Mouse (Mus musculus): ENCODE measurements around the gene Olfr6. TPM values are rescaled to one million over a fixed set of nuclear protein-coding genes. Genes with fewer than 3 reads are reported as not detected.
"Not testable (repeated sequence)": the region's sequence is repeated elsewhere in the genome, so short reads cannot be mapped to it uniquely, and the experiment has no call there.

Olfr6 gene
- polyA plus RNA-seq (2016; fragmentation: Nextera tagmentation; extraction: Ambion mirVana): not detected in 2 replicates

DNA sequence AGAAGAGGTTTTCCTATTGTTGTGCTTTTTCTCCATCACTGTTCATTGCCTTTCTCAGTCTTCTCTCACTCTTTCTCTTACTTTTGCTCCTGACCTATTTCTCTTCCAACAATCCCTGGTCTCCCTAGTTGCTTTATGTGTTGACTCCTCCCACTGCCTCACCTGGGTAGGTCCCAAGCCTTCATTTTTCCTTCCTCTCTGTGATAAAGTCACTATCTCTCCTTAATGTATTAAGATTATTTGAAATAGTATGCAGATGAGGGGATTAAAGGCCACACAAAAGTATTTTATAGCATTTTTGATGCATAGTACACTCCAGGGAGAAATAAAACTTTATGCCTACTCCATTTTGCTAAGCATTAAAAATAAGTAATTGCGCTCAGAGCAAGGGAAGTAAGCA is at the start of gene Olfr6:
TSS of gene Olfr6 (minus strand) at position 101 of the 400 bp plus-strand sequence.
- H3K27me3 ChIP-seq: no peaks in the 10 kb centered on the region
- no peak within 1 kb of the TSS for H3K27ac ChIP-seq
- H3K9me3 ChIP-seq: no peaks in the 10 kb centered on the region
- no peak within 1 kb of the TSS for H3K4me2 ChIP-seq (replicated peaks)
- H3K4me3 ChIP-seq: no peak within 1 kb of the TSS
- no peaks in the 10 kb centered on the region for H3K4me1 ChIP-seq
- 77% methylated on average over 1 of the region's 1 CpGs for WGBS
- no peak within 1 kb of the TSS for H3K9ac ChIP-seq
- H3K36me3 ChIP-seq: no peaks in the 10 kb centered on the region
- no peak for ATAC-seq (ENCODE audit: insufficient number of reproducible peaks, insufficient read depth, low FRiP score, low TSS enrichment)

DNA sequence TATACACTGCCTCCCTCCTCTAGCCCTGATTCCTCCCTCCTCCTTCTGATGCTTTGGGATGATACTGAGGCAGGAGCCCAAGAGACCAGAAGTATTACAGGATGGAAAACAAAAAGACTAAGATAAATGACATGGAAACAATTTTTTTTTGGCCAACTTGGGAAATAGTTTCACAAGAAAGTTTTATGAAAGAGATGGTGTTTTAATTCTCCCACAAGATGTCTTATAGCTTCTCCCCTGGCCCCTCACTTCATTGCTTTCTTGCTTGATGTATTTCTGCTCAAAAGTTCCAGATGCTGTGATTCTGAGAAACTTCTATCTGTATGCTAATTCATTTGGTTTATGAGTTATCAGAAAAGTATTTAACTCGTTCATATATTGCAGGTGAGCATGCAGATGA is 42.2 kb upstream of the Olfr6 start, which contains the start of gene Olfr2:
TSS of gene Olfr2 (minus strand) at position 101 of the 400 bp plus-strand sequence.
- Histone ChIP-seq H3K36me3 (no peaks in the 10 kb centered on the region), H3K4me3 (no peak within 1 kb of the TSS), H3K27ac (no peak within 1 kb of the TSS), H3K4me2 (replicated peaks) (no peak within 1 kb of the TSS), H3K9ac (no peak within 1 kb of the TSS), H3K9me3 (no peaks in the 10 kb centered on the region), H3K27me3 (no peaks in the 10 kb centered on the region), H3K4me1 (no peaks in the 10 kb centered on the region)
- ATAC-seq (ENCODE audit: insufficient number of reproducible peaks, insufficient read depth, low FRiP score, low TSS enrichment): no peak
- WGBS: 55% methylated on average over 1 of the region's 1 CpGs

- no peak overlapping the region for H3K4me3 ChIP-seq
- no peak for ATAC-seq (ENCODE audit: insufficient number of reproducible peaks, insufficient read depth, low FRiP score, low TSS enrichment)
Measured at GRCm38 (mm10) chr7:107004169-107004568, 40.4 kb upstream of the Olfr6 start.

DNA sequence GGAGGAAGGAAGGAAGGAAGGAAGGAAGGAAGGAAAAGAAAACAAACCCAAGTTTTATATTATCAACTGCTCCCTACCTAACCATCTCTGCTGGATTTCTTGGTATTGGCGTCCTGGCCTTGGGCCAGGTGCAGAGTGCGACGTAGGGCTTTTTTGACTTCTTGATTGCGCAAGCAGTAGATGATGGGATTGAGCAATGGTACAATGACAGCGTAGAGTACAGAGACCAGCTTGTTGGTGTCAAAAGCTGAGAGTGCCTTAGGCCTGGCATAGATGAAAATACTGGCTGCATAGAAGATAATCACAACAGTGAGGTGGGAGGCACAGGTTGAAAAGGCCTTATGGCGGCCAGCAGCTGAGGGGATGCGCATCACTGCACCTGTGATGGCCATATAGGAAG is 37.1 kb upstream of the Olfr6 start:
- Histone ChIP-seq H3K36me3 (no peaks in the 10 kb centered on the region), H3K9me3 (no peaks in the 10 kb centered on the region), H3K4me3 (no peak overlapping the region), H3K4me1 (no peaks in the 10 kb centered on the region), H3K9ac (no peak overlapping the region), H3K27me3 (no peaks in the 10 kb centered on the region), H3K27ac (no peak overlapping the region), H3K4me2 (replicated peaks) (no peak overlapping the region)
- WGBS: 90% methylated on average over 7 of the region's 7 CpGs
- ATAC-seq (ENCODE audit: insufficient number of reproducible peaks, insufficient read depth, low FRiP score, low TSS enrichment): no peak

More at GRCm38 (mm10) chr7:107004169-107004568, 40.4 kb upstream of the Olfr6 start:
- Histone ChIP-seq H3K4me2 (replicated peaks) (no peak overlapping the region), H3K27ac (no peak overlapping the region), H3K4me1 (no peaks in the 10 kb centered on the region), H3K9me3 (no peaks in the 10 kb centered on the region), H3K9ac (no peak overlapping the region), H3K36me3 (no peaks in the 10 kb centered on the region), H3K27me3 (no peaks in the 10 kb centered on the region)
- WGBS: 66% methylated on average over 3 of the region's 3 CpGs

GRCm38 (mm10) chr7:106985236-106985635 is 21.5 kb upstream of the Olfr6 start:
- WGBS: 87% methylated on average over 3 of the region's 3 CpGs
- no peak overlapping the region for H3K9ac ChIP-seq
- H3K27me3 ChIP-seq: no peaks in the 10 kb centered on the region
- H3K9me3 ChIP-seq: no peaks in the 10 kb centered on the region
- no peak overlapping the region for H3K27ac ChIP-seq
- no peaks in the 10 kb centered on the region for H3K36me3 ChIP-seq
- no peak overlapping the region for H3K4me3 ChIP-seq
- no peak for ATAC-seq (ENCODE audit: insufficient number of reproducible peaks, insufficient read depth, low FRiP score, low TSS enrichment)
- no peak overlapping the region for H3K4me2 ChIP-seq (replicated peaks)
- H3K4me1 ChIP-seq: no peaks in the 10 kb centered on the region

DNA sequence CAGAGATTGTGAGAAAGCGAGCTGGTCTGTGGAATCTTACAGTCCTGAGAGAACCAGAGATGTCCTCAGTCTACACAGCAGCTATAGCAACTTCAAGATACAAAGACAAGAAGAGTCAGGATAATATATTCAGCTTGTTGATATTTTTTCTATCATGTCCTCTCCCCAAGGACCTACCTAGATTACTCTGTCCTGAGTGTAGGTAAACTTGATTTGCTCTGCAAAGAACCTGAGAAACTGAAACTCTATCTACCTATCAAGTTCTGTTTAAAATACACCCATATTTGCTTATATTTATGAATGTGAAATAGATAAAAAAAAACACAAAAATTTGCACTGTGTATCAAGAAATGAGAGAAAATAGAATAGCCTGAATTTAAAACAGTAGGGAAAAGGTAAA is 11.6 kb upstream of the Olfr6 start, which contains the start of gene Olfr711:
TSS of gene Olfr711 (minus strand) at position 101 of the 400 bp plus-strand sequence.
- Histone ChIP-seq H3K27ac (no peak within 1 kb of the TSS), H3K4me3 (no peak within 1 kb of the TSS), H3K4me1 (no peaks in the 10 kb centered on the region), H3K36me3 (no peaks in the 10 kb centered on the region), H3K27me3 (no peaks in the 10 kb centered on the region), H3K9ac (no peak within 1 kb of the TSS), H3K9me3 (no peaks in the 10 kb centered on the region), H3K4me2 (replicated peaks) (no peak within 1 kb of the TSS)
- no peak for ATAC-seq (ENCODE audit: insufficient number of reproducible peaks, insufficient read depth, low FRiP score, low TSS enrichment)
- WGBS: 73% methylated on average over 1 of the region's 1 CpGs

DNA sequence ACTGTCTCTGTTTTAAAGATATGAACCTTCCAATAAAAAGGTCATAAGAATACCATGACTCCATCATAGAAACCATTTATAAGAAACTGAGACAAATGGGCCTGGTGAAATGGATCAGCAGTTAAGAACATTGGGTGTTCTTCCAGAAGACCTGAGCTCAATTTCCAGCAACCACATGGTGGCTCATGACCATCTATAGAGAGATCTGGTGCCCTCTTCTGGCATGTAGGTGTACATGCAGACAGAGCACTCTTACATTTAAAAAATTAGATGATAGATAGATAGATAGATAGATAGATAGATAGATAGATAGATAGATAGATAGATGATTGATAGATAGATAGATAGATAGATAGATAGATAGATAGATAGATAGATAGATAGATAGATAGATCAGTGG is 3.8 kb upstream of the Olfr6 start:
- H3K9ac ChIP-seq; H3K27me3 ChIP-seq; H3K36me3 ChIP-seq; H3K4me2 ChIP-seq (replicated peaks); ATAC-seq (ENCODE audit: insufficient number of reproducible peaks, insufficient read depth, low FRiP score, low TSS enrichment); H3K9me3 ChIP-seq; H3K27ac ChIP-seq; H3K4me1 ChIP-seq; H3K4me3 ChIP-seq: not testable (repeated sequence)

- H3K9ac ChIP-seq: no peak within 1 kb of the TSS
- no peak within 1 kb of the TSS for H3K4me3 ChIP-seq
- 75% methylated on average over 3 of the region's 3 CpGs for WGBS
- no peak within 1 kb of the TSS for H3K27ac ChIP-seq
- no peaks in the 10 kb centered on the region for H3K9me3 ChIP-seq
- H3K4me1 ChIP-seq: no peaks in the 10 kb centered on the region
- H3K4me2 ChIP-seq (replicated peaks): no peak within 1 kb of the TSS
- ATAC-seq (ENCODE audit: insufficient number of reproducible peaks, insufficient read depth, low FRiP score, low TSS enrichment): no peak
- no peaks in the 10 kb centered on the region for H3K36me3 ChIP-seq
- H3K27me3 ChIP-seq: no peaks in the 10 kb centered on the region
Measured at GRCm38 (mm10) chr7:106948212-106948611, 15.5 kb downstream of the Olfr6 start, which contains the start of gene Olfr710. Gene Olfr710 (minus strand): TSS chr7:106948312.

- no peak for ATAC-seq (ENCODE audit: insufficient number of reproducible peaks, insufficient read depth, low FRiP score, low TSS enrichment)
- no peak within 1 kb of the TSS for H3K4me2 ChIP-seq (replicated peaks)
- H3K36me3 ChIP-seq: no peaks in the 10 kb centered on the region
- no peak within 1 kb of the TSS for H3K27ac ChIP-seq
- no peaks in the 10 kb centered on the region for H3K4me1 ChIP-seq
- H3K9ac ChIP-seq: no peak within 1 kb of the TSS
- H3K4me3 ChIP-seq: no peak within 1 kb of the TSS
- no peaks in the 10 kb centered on the region for H3K27me3 ChIP-seq
- no peaks in the 10 kb centered on the region for H3K9me3 ChIP-seq
Measured at GRCm38 (mm10) chr7:106932119-106932518, 31.6 kb downstream of the Olfr6 start, which contains the start of gene Olfr709-ps1. Gene Olfr709-ps1 (minus strand): TSS chr7:106932219.

- not testable (repeated sequence) for H3K4me2 ChIP-seq (replicated peaks); H3K27ac ChIP-seq; H3K27me3 ChIP-seq; ATAC-seq (ENCODE audit: insufficient number of reproducible peaks, insufficient read depth, low FRiP score, low TSS enrichment); H3K36me3 ChIP-seq; H3K4me3 ChIP-seq; H3K9me3 ChIP-seq; H3K4me1 ChIP-seq; H3K9ac ChIP-seq
- 94% methylated on average over 7 of the region's 7 CpGs for WGBS
Measured at GRCm38 (mm10) chr7:106920961-106921360, 42.8 kb downstream of the Olfr6 start.

GRCm38 (mm10) chr7:106907676-106908075 is 56.1 kb downstream of the Olfr6 start, which contains the start of gene Olfr1532-ps1:
Gene Olfr1532-ps1 (plus strand): TSS chr7:106908001.
- no peak within 1 kb of the TSS for H3K4me3 ChIP-seq
- H3K36me3 ChIP-seq: no peaks in the 10 kb centered on the region
- H3K9me3 ChIP-seq: no peaks in the 10 kb centered on the region
- H3K27me3 ChIP-seq: no peaks in the 10 kb centered on the region
- H3K4me1 ChIP-seq: no peaks in the 10 kb centered on the region
- no peak within 1 kb of the TSS for H3K9ac ChIP-seq
- 58% methylated on average over 2 of the region's 2 CpGs for WGBS
- no peak within 1 kb of the TSS for H3K27ac ChIP-seq
- H3K4me2 ChIP-seq (replicated peaks): no peak within 1 kb of the TSS
- no peak for ATAC-seq (ENCODE audit: insufficient number of reproducible peaks, insufficient read depth, low FRiP score, low TSS enrichment)
